Mouse (Mus musculus): Measurements from ENCODE around the gene Cdk18. TPM values are rescaled to one million over a fixed set of nuclear protein-coding genes. Genes with fewer than 3 reads are reported as not detected.

Cdk18 gene
- 3.0 TPM for polyA plus RNA-seq (2014; fragmentation: Illumina TruSeq; extraction: RNeasy Lipid Tissue Mini Kit (QIAGEN cat#74804); ENCODE audit: low replicate concordance)

GRCm38 (mm10) chr1:132139416-132139864 lies at the start of gene Cdk18:
Cdk18 (minus strand) TSS chr1:132139684.

GRCm38 (mm10) chr1:132067261-132068255 lies 71.9 kb downstream of the Cdk18 start, which contains the start of gene Mfsd4a:
Mfsd4a (minus strand) TSS chr1:132068062.

Other genes with a start within 250 kb of the Cdk18 start
- gene Nucks1, start 229.2 kb downstream of the Cdk18 start, polyA plus RNA-seq (2014; fragmentation: Illumina TruSeq; extraction: RNeasy Lipid Tissue Mini Kit (QIAGEN cat#74804); ENCODE audit: low replicate concordance): 66.8 TPM
- not detected for gene Slc45a3, start 176.7 kb downstream of the Cdk18 start, polyA plus RNA-seq (2014; fragmentation: Illumina TruSeq; extraction: RNeasy Lipid Tissue Mini Kit (QIAGEN cat#74804); ENCODE audit: low replicate concordance)
- 36.5 TPM for gene Elk4, start 132.1 kb downstream of the Cdk18 start, polyA plus RNA-seq (2014; fragmentation: Illumina TruSeq; extraction: RNeasy Lipid Tissue Mini Kit (QIAGEN cat#74804); ENCODE audit: low replicate concordance)
- 15.8 TPM for gene Mfsd4a, start 71.6 kb downstream of the Cdk18 start, polyA plus RNA-seq (2014; fragmentation: Illumina TruSeq; extraction: RNeasy Lipid Tissue Mini Kit (QIAGEN cat#74804); ENCODE audit: low replicate concordance)
- gene Lemd1, start 51.7 kb upstream of the Cdk18 start, polyA plus RNA-seq (2014; fragmentation: Illumina TruSeq; extraction: RNeasy Lipid Tissue Mini Kit (QIAGEN cat#74804); ENCODE audit: low replicate concordance): not detected
- not detected for gene AC124108.1, start 51.8 kb upstream of the Cdk18 start, polyA plus RNA-seq (2014; fragmentation: Illumina TruSeq; extraction: RNeasy Lipid Tissue Mini Kit (QIAGEN cat#74804); ENCODE audit: low replicate concordance)
- not detected for gene Gm10188, start 90.1 kb upstream of the Cdk18 start, polyA plus RNA-seq (2014; fragmentation: Illumina TruSeq; extraction: RNeasy Lipid Tissue Mini Kit (QIAGEN cat#74804); ENCODE audit: low replicate concordance)
- 0.11 TPM for gene Klhdc8a, start 158.9 kb upstream of the Cdk18 start, polyA plus RNA-seq (2014; fragmentation: Illumina TruSeq; extraction: RNeasy Lipid Tissue Mini Kit (QIAGEN cat#74804); ENCODE audit: low replicate concordance)
- gene Nuak2, start 176.4 kb upstream of the Cdk18 start, polyA plus RNA-seq (2014; fragmentation: Illumina TruSeq; extraction: RNeasy Lipid Tissue Mini Kit (QIAGEN cat#74804); ENCODE audit: low replicate concordance): 28.3 TPM

Measured in small intestine, adult 10 weeks (tissue).